Mouse (Mus musculus): ENCODE data around the gene Atp6v1e1. TPM values are rescaled to one million over a fixed set of nuclear protein-coding genes. Genes with fewer than 3 reads are reported as not detected.

Atp6v1e1 gene
- total and polyA plus RNA-seq, 3 experiments: 76.9 to 95.2 (median 91.6) TPM

GRCm38 (mm10) chr6:120796111-120796510 lies 26.5 kb downstream of the Atp6v1e1 start:
- H3K9me3 ChIP-seq (replicated peaks; ENCODE audit: low read length): no peaks in the 10 kb centered on the region
- dilution Hi-C loops (cut with MboI; ENCODE audit: extremely low pct_ligation_motif_present, extremely low pct_unique_long_range_greater_than_20kb, low sequenced_read_pairs) (no loop called here), in situ Hi-C loops (cut with MboI; ENCODE audit: low pct_ligation_motif_present, low pct_unique_long_range_greater_than_20kb, low sequenced_read_pairs) (no loop called here)
- no peaks in the 10 kb centered on the region for H3K79me2 ChIP-seq (replicated peaks; ENCODE audit: control insufficient read depth, extremely low read depth, insufficient read depth, poor library complexity, severe bottlenecking)
- H3K9ac ChIP-seq (ENCODE audit: insufficient read depth, low read depth): no peak overlapping the region
- TF ChIP-seq HCFC1 (IDR thresholded peaks at IDR 0.05; ENCODE audit: low read depth, low read length): no peak
- no peak for TF ChIP-seq E2F4 (IDR thresholded peaks at IDR 0.05; ENCODE audit: insufficient replicate concordance, low read depth, low read length)
- no peak for TF ChIP-seq CHD2 (IDR thresholded peaks at IDR 0.05; ENCODE audit: low read length)
- no peak for TF ChIP-seq ETS1 (conservative IDR thresholded peaks at IDR 0.05; ENCODE audit: low read depth, low read length)
- no peak for TF ChIP-seq KAT2A (IDR thresholded peaks at IDR 0.05; ENCODE audit: insufficient replicate concordance, low read length)
- TF ChIP-seq MAZ (IDR thresholded peaks at IDR 0.05; ENCODE audit: low read depth, low read length): no peak
- TF ChIP-seq MAX (IDR thresholded peaks at IDR 0.05; ENCODE audit: low read length): no peak
- TF ChIP-seq RCOR1 (conservative IDR thresholded peaks at IDR 0.05; ENCODE audit: low read depth, low read length): no peak
- TF ChIP-seq BHLHE40 (IDR thresholded peaks at IDR 0.05; ENCODE audit: low read depth, low read length): no peak
- TF ChIP-seq PAX5 (IDR thresholded peaks at IDR 0.05; ENCODE audit: low read length): no peak
- no peak for TF ChIP-seq MEF2A (IDR thresholded peaks at IDR 0.05; ENCODE audit: borderline replicate concordance, low read depth, low read length)
- no peak for TF ChIP-seq JUN (IDR thresholded peaks at IDR 0.05; ENCODE audit: insufficient read depth, low read depth, low read length)
- no peak for TF ChIP-seq MXI1 (IDR thresholded peaks at IDR 0.05; ENCODE audit: low read depth, low read length)
- TF ChIP-seq NRF1 (IDR thresholded peaks at IDR 0.05; ENCODE audit: low read depth, low read length): no peak
- TF ChIP-seq NELFE (IDR thresholded peaks at IDR 0.05; ENCODE audit: low read depth, low read length): no peak
- TF ChIP-seq CHD1 (IDR thresholded peaks at IDR 0.05; ENCODE audit: low read depth, low read length): no peak
- TF ChIP-seq TCF12 (IDR thresholded peaks at IDR 0.05; ENCODE audit: low read depth, low read length): no peak
- no peak overlapping the region for H3K27ac ChIP-seq (ENCODE audit: insufficient read depth, low read depth)
- peaks cover 19 to 53% of the 10 kb centered on the region in 2 experiments for H3K4me1 ChIP-seq (ENCODE audit: control insufficient read depth in 1 of 2, insufficient read depth in 2 of 2)
- no peak for DNase-seq (ENCODE audit: extremely low read depth)
- H3K36me3 ChIP-seq (replicated peaks in 1 of 2; ENCODE audit: control insufficient read depth in 1 of 2, insufficient read depth in 1 of 2, low read length in 1 of 2): peaks cover 89 to 96% of the 10 kb centered on the region in 2 experiments
- H3K4me2 ChIP-seq (ENCODE audit: insufficient read depth, low read depth, poor library complexity, severe bottlenecking): no peak overlapping the region
- no peak overlapping the region for H3K4me3 ChIP-seq (replicated peaks in 1 of 3; ENCODE audit: low read depth in 2 of 3, low read length in 2 of 3, poor library complexity in 1 of 3)
- H3K27me3 ChIP-seq (replicated peaks): no peaks in the 10 kb centered on the region

- no peaks in the 10 kb centered on the region for H3K79me2 ChIP-seq (replicated peaks; ENCODE audit: control insufficient read depth, extremely low read depth, insufficient read depth, poor library complexity, severe bottlenecking)
- no peak overlapping the region for H3K27ac ChIP-seq (ENCODE audit: insufficient read depth, low read depth)
- H3K4me3 ChIP-seq (replicated peaks in 1 of 3; ENCODE audit: low read depth in 2 of 3, low read length in 2 of 3, poor library complexity in 1 of 3): no peak overlapping the region
- H3K9ac ChIP-seq (ENCODE audit: insufficient read depth, low read depth): no peak overlapping the region
- DNase-seq (ENCODE audit: extremely low read depth): no peak
- in situ Hi-C loops (cut with MboI; ENCODE audit: low pct_ligation_motif_present, low pct_unique_long_range_greater_than_20kb, low sequenced_read_pairs): no loop called here
- peaks cover 86 to 90% of the 10 kb centered on the region in 2 experiments for H3K36me3 ChIP-seq (replicated peaks in 1 of 2; ENCODE audit: control insufficient read depth in 1 of 2, insufficient read depth in 1 of 2, low read length in 1 of 2)
- dilution Hi-C loops (cut with MboI; ENCODE audit: extremely low pct_ligation_motif_present, extremely low pct_unique_long_range_greater_than_20kb, low sequenced_read_pairs): no loop called here
- TF ChIP-seq ZKSCAN1 (IDR thresholded peaks at IDR 0.05; ENCODE audit: borderline replicate concordance, low read depth, low read length) (no peak), KAT2A (IDR thresholded peaks at IDR 0.05; ENCODE audit: insufficient replicate concordance, low read length) (no peak), JUN (IDR thresholded peaks at IDR 0.05; ENCODE audit: insufficient read depth, low read depth, low read length) (no peak), USF1 (IDR thresholded peaks at IDR 0.05; ENCODE audit: low read depth, low read length) (no peak), CHD2 (IDR thresholded peaks at IDR 0.05; ENCODE audit: low read length) (no peak), ELF1 (IDR thresholded peaks at IDR 0.05; ENCODE audit: low read depth, low read length) (no peak), MYC (IDR thresholded peaks at IDR 0.05; ENCODE audit: low read depth, low read length) (no peak), TBP (conservative IDR thresholded peaks at IDR 0.05; ENCODE audit: low read depth, low read length) (no peak), NELFE (IDR thresholded peaks at IDR 0.05; ENCODE audit: low read depth, low read length) (no peak), GABPA (IDR thresholded peaks at IDR 0.05; ENCODE audit: insufficient replicate concordance, low read depth, low read length) (no peak), POLR2AphosphoS2 (IDR thresholded peaks at IDR 0.05; ENCODE audit: low read depth, low read length) (no peak)
- H3K4me1 ChIP-seq (ENCODE audit: control insufficient read depth in 1 of 2, insufficient read depth in 2 of 2): peaks cover 19 to 59% of the 10 kb centered on the region in 2 experiments
- no peaks in the 10 kb centered on the region for H3K27me3 ChIP-seq (replicated peaks)
- no peak overlapping the region for H3K4me2 ChIP-seq (ENCODE audit: insufficient read depth, low read depth, poor library complexity, severe bottlenecking)
- H3K9me3 ChIP-seq (replicated peaks; ENCODE audit: low read length): no peaks in the 10 kb centered on the region
Measured at GRCm38 (mm10) chr6:120795422-120796086, 27.0 kb downstream of the Atp6v1e1 start.

Data from CH12.LX (cell line).